Mouse (Mus musculus): Measurements from ENCODE around the gene Ap5s1.

The Ap5s1 gene

DNA sequence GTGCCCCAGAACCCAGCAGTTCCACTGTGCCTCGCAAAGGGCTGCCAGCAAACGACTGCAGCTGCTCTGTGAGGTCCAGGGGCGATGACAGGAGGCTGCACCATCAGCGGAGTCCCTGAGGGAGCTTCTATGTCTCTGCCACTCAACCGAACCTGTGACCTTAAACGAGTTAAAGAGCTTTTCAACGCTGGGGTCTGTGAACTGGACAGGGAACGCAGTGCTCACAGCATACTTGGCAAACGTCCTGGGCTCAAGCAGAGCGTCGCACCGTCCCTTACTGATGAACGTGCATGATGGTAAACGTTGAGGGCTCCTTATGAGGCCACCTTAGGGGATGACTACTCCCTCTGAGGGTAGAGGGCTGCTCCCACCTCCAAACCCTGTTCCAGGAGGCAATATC, 20.5 kb upstream of the Ap5s1 start:
- in situ Hi-C loops (cut with MboI; ENCODE audit: low pct_unique_long_range_greater_than_20kb in 1 of 2, low sequenced_read_pairs in 2 of 2, unreplicated experiment in 1 of 2) = no loop called here

DNA sequence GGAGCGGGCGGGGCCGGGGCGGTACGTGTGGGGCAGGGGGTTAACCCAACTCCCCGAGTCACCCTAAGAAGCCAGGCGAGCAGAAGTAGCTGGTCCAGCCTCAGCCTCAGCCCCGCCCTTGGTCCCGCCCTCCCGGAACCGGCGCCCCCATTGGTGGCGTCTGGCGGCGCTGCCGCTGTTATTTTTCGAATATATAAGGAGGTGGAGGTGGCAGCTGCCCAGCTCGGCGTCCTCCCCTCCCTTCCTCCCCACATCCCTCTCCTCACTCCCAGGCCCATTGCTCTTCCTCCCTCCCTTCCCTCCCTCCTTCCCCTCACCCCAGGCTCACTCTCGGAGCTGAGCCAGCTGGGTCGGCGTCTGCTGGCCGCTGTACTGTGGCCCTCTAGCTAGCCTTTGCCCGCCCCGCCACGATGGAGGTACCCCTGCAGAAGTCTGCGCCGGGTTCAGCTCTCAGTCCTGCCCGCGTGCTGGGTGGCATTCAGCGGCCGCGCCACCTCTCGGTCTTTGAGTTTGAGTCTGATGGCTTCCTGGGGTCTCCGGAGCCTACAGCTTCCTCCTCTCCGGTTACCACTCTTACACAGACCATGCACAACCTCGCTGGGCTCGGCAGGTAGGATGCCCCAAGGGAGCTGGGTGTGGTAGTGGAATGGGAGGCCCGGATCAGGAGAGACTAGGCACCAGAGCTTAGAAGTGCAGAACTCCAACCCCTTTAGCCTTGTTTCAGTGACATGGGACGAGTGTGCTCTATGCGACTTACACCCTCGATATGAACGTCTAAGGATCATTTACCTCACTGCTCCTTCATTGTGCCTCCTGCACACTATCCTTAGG, 19.9 kb upstream of the Ap5s1 start, which contains the start of the genes Cdc25b and Spef1:
Gene Cdc25b (plus strand): TSS at position 179 of the 831 bp plus-strand sequence.
Gene Spef1 (minus strand): TSS at position 512 of the 831 bp plus-strand sequence.
- in situ Hi-C loops (cut with MboI; ENCODE audit: low pct_unique_long_range_greater_than_20kb in 1 of 2, low sequenced_read_pairs in 2 of 2, unreplicated experiment in 1 of 2) = no loop called here

DNA sequence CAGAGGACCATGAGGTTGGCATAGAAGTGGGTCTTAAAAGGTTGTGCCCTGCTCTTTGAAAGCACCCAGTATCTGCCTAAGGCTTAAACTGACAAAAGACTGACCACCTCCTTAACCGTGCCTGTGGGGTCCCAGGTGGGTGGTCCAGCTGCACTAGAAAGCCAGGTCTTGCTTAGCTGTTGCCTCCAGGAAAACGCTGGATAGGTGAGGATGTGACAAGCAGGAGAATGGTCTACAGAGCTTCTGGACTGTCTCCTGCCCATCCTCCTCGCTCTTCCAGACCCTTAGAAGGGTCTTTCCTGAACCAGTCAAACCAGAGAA, 19.3 kb upstream of the Ap5s1 start:
- in situ Hi-C loops (cut with MboI; ENCODE audit: low pct_unique_long_range_greater_than_20kb in 1 of 2, low sequenced_read_pairs in 2 of 2, unreplicated experiment in 1 of 2) = no loop called here

DNA sequence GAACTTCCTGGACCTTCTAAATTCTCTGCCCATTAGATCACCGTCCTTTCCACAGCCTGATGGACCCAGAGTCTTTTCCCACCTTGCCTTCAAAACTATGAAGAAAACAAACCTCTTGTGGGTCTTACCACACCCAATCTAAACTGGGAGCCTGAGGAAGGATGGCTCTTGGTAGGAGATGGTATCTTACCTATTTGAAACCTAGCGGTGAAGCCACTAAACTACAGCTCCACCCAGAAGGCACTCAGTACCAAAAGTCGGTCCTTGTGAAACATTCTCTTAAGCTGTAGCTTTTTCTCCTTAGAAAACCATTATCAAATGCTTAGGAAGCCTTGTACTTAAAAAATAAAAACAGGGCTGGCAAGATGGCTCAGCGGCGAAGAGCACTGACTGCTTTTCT, 18.6 kb upstream of the Ap5s1 start:
- in situ Hi-C loops (cut with MboI; ENCODE audit: low pct_unique_long_range_greater_than_20kb in 1 of 2, low sequenced_read_pairs in 2 of 2, unreplicated experiment in 1 of 2) = no loop called here

DNA sequence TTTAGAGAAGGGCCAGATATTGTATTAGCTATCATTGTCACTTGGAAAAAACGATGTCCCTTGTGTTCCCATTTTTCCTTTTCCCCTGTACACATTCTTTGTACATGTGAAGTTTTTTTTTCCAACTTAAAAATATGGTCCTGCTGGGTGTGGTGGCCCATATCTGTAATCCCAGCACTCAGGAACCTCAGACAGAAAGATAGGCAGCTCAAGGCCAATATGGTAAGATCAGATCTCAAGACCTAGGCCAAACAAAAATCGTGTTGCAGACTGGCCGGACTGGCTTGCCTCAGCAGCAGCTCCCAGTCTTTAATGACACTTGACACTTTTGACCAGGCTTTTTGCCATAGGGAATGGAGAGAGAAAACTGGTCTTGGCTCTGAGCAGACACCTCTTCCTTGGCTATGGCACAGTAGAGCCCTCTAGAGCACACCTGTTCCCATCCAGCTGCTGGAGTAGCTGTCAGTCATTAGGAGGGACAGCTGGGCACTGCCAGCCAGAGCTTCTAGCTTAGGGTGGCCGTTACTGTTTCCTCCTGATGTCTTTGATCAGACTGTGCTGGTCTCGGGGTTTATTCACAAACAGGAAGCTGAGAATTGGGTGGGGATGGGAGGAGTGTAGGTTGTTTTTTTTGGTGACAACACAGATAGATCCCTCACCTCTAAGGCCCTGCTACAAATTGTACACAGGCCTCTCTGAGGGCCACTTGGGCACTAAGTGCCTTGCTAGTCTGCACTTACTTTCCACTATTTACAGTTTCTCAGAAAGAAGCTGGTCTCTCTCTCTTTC, 17.2 kb upstream of the Ap5s1 start:
- in situ Hi-C loops (cut with MboI; ENCODE audit: low pct_unique_long_range_greater_than_20kb in 1 of 2, low sequenced_read_pairs in 2 of 2, unreplicated experiment in 1 of 2) = no loop called here

DNA sequence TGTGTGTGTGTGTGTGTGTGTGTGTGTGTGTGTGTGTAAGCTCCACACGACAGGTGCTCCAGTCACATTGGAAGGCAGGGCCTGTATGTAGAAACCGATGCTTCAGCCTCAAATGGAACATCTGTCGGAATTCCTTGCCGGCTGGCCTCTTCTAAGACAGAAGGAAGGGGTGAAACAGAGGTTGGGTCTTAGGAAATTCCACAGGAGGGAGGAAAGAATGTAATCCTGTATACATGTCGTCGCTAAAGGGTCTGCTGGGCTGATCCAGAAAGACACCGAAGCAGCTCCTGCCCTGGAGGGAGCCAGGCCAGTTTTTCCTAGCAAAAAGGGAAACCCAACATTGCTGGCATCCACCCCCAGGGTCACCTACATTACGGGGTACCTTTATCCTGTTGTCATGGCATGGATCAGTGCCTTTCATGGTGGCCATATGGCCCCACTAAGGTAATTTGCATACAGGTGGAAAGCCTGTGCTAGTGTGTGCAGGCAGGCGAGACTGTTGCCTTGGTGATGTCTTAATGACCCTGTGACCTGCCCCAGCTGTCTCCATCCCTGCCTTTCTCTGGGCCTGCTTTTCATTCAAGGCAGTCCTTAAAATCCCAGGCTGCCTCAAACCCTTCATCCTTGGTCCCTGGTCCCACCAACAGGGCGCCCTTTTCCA, 16.4 kb upstream of the Ap5s1 start:
- in situ Hi-C loops (cut with MboI; ENCODE audit: low pct_unique_long_range_greater_than_20kb in 1 of 2, low sequenced_read_pairs in 2 of 2, unreplicated experiment in 1 of 2) = no loop called here

DNA sequence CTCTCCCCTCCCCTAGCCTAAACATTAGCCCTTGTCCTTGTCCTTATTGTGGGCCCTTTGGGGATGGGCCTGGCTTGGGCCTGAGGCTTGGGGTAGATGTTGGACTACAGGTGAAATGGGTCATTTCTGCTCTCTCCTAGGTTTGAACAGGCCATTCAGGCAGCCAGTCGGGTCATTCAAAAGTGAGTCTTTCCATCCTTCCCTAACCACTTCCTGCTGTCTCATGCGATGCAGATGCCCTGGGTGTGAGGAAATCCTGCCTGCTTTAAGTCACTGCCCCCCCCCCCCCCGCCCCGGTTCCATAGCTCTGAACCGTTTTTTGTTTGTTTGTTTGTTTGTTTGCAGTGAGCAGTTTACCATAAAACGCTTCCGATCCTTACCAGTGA, 15.9 kb upstream of the Ap5s1 start:
- in situ Hi-C loops (cut with MboI; ENCODE audit: low pct_unique_long_range_greater_than_20kb in 1 of 2, low sequenced_read_pairs in 2 of 2, unreplicated experiment in 1 of 2) = no loop called here

DNA sequence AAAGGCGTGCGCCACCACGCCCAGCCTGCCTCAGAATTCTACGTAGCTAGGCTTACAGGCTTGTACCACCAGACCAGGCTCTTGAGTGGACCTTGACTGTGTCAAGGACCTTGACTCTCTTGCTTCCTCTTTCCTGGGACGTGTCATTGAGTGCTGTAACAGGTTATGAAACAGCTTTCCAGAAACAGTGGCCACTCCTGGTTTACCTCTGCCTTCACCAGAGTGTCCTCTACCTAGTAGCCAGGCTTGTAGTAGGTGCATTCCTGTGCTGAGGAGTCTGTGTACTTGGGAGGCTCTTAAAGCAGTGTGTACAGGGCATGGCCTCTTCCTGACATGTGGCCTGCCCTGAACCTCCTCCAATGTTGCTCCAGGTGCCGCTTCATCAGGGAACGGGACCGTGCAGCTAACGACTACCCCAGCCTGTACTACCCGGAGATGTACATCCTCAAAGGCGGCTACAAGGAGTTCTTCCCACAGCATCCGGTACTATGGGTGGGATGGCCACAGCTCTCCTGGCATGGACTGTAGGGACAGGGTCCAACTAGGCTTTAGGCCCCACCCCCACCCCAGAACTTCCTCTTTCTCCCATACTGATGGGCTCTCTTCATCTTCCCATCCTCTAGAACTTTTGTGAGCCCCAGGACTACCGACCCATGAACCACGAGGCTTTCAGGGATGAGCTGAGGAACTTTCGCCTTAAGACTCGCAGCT, 10.1 kb upstream of the Ap5s1 start:
- in situ Hi-C loops (cut with MboI; ENCODE audit: low pct_unique_long_range_greater_than_20kb in 1 of 2, low sequenced_read_pairs in 2 of 2, unreplicated experiment in 1 of 2) = no loop called here

DNA sequence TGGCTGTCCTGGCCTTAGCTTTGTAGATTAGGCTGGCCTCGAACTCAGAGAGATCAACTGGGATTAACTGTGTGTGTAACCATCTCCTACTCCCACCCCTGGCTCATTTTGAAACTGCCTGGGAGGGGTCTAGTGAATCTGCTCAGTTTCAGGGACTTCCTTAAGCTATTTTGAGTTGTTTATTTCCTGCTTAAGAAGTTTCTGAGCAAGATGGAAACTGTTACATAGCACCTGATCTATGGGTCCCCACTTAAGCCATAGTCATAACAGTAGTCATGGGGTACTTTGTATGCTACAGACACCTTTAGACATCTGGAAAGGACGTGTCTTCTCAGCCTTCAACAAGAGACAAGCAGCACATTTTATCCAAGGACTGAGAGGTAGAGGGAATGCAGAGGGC, 6.2 kb upstream of the Ap5s1 start:
- in situ Hi-C loops (cut with MboI; ENCODE audit: low pct_unique_long_range_greater_than_20kb in 1 of 2, low sequenced_read_pairs in 2 of 2, unreplicated experiment in 1 of 2) = no loop called here

DNA sequence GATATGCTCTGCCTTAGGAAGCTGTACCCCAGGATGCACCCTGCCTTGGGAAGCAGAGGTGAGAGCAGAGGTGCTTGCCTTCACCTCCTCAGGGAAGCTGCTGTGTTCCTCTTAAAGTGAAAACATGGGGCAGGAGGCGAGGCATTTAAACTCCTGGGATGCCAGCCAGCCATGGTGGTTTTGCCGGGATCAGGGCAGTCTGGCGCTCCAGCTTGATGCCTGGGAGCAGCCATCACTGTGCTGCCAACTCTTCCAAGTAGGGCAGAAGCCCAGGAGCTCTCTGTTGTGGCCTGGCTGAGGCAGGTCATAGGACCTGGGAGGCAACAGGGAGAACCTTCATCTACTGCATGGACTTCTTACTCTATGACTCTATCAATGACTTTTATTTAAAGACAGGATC, 5.6 kb upstream of the Ap5s1 start:
- in situ Hi-C loops (cut with MboI; ENCODE audit: low pct_unique_long_range_greater_than_20kb in 1 of 2, low sequenced_read_pairs in 2 of 2, unreplicated experiment in 1 of 2) = no loop called here

DNA sequence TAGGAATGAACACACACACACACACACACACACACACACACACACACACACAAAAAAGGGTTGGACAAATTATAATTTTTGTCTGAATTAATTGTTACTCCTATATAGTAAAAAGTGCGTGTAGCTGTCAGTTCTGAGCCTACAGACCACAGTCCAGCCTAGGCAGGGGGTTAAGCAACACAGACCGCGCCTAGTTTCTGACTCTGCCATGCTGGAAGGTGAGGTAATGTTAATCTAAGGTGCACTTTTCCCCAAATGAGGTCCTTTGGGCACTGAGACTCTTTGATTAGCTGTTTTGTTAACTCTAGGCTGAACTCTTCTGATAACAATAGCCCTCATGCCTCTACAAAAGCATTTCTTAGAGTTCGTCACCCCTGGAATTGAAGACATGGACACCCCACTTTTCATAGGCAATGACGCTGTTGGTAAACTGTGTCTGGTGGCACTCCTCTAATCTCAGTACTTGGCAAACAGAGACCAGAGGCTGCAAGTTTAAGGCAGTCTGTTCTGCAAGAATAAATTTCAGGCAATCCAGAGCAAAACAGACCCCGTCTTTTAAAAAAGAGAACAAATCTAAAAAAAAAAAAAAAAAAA, 3.0 kb upstream of the Ap5s1 start:
- in situ Hi-C loops (cut with MboI; ENCODE audit: low pct_unique_long_range_greater_than_20kb in 1 of 2, low sequenced_read_pairs in 2 of 2, unreplicated experiment in 1 of 2) = no loop called here

DNA sequence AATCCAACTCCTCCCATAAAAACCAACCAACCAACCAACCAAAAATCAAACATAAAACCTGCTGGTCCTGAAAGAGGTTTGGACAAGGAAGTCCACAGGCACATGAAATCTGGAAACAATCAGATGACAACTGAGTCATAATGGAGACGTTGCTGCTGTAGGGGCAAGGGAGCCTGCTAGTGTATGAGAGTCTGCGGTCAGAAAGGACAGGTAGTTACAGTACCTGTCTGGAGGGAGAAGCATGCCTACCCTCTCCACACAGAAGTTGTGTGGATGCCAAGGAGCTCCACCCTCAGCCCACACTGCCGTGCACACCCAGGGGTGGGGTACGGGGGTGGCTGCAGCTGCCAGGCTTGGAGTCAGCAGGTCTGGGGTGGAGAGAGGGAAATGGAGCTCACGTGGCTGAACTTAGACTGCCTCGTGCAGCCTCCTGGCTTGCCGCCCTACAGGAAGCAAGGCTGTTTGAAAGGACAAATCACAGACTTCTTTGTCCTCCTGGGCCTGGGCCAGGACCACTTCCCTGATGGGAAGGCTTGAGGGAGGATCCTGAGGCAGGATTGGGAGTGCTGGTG, 2.4 kb upstream of the Ap5s1 start:
- in situ Hi-C loops (cut with MboI; ENCODE audit: low pct_unique_long_range_greater_than_20kb in 1 of 2, low sequenced_read_pairs in 2 of 2, unreplicated experiment in 1 of 2) = no loop called here

DNA sequence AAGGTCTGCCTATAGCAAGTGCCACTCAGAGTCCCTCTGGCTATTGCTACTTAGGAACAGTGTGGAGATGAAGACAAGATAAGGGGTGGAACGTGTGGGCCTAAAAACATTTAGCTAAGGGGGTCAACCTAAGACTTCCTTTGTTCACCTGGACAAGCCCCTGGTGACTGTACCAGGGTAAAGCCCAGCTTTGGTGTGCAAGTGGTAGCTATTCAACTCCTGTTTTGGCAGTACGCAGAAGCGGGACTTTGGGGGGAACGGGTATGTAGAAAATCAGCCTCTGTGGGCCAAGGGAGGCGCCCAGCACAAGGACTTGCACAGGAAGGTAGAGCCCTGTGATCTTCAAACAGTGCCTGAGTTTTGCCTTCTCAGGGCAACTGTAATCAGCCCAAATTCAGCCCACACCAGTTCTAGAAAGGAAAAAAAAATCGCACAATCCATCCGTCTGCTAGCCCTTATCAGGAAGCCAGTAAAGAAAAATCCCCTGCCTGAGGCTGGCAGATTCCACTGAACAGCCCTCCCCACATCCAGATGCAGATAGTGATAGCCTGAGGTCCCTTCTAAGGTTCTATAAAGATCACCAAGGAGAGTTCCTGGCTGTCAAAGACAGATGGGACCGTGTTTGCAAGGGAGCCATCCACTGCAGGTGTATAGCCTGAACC, 1.2 kb upstream of the Ap5s1 start:
- in situ Hi-C loops (cut with MboI; ENCODE audit: low pct_unique_long_range_greater_than_20kb in 1 of 2, low sequenced_read_pairs in 2 of 2, unreplicated experiment in 1 of 2) = no loop called here

DNA sequence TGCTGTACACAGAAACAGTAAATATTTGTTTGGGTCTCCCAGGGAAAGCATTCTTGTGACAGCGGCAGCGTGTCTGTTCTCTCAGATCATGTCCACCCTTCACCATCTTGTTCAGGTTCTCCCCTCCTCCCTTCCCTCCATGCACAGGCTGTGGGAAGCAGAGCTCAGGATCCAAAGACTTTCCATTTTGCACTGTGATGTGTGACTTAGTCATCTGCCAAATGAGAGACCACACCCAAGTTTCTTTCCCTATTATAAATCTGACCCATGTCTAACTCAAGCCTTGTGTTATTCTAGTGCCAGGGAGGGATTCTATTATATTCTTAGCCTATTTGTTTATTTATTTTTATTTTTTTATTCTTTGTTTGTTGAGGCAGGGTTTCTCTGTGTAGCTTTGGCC, 1.5 kb downstream of the Ap5s1 start:
- in situ Hi-C loops (cut with MboI; ENCODE audit: low pct_unique_long_range_greater_than_20kb in 1 of 2, low sequenced_read_pairs in 2 of 2, unreplicated experiment in 1 of 2) = no loop called here

DNA sequence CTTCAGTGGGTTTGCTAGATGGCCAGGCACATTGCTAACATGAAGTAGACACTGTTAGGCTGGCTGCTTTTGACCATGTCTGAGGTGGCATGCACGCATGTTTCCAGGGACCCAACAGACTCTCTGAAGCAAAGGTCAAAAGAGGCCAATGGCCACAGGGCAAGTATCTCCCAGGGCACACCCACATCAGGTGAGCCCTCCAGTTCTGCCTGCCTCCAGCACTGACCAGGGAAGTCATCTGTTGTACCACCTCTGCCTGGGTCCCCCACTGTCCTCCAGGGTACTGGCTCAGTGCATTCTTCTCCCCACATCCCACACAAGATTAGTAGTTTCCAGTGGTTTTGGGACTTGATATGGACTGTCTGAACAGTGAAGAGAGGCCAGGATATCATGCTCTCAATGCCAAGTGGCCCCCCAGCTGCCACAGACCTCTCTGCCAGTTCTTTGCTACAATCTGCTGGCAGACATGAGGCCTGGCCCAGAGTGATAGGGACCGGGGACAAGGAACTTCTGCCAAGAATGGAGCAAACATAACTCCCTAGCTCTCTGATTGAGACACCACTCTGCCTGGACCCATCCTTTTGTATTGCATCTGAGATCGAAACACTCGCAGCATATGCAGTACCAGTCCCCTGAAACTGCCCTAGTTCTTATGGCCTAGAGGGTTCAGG, 2.4 kb downstream of the Ap5s1 start:
- in situ Hi-C loops (cut with MboI; ENCODE audit: low pct_unique_long_range_greater_than_20kb in 1 of 2, low sequenced_read_pairs in 2 of 2, unreplicated experiment in 1 of 2) = no loop called here

DNA sequence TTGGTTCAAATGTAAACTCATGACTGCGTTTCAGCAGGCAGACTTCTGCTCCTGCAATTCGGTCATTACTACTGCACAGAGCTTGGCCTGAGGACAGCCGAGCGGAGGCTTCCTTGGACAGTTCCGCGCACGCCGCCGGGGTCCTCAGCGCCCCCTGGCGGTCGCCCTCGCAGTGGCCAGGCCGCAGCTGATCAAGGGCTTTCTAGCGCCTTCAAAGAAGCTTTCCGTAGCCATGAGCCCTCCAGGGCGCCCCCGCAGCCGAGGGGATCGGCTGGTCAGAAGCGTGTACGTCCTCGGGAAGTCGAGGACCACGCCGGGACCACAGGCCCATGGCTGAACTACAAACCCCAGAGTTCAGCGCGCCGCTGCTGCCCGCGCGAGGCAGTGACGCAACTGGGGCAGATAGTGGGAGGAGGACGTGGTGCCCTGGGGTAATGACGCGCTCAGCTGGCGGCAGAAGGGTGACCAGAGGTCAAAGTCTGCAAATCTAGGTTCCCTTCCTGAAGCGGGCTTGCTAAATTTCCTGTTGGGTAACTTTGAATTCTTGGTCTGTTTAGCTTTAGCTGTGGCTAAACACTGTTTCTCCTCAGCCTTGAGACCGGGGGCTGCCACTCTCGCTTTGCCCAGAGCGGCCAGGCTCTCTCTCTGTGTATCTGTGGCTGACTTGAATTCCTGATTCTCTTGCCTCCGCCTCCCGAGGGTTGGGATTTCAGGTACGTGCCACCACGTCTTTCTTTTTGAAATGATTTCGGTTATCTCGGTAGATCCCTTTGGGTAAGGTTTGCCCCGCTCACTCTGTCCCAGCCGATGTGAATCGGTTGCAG, 3.3 kb downstream of the Ap5s1 start:
- in situ Hi-C loops (cut with MboI; ENCODE audit: low pct_unique_long_range_greater_than_20kb in 1 of 2, low sequenced_read_pairs in 2 of 2, unreplicated experiment in 1 of 2) = no loop called here

Measured in mouse embryonic stem cell (cell line).